Mouse (Mus musculus) forebrain, embryonic 12.5 days (tissue): ENCODE results near the gene Kcnmb3. TPM values are rescaled to one million over a fixed set of nuclear protein-coding genes. Genes with fewer than 3 reads are reported as not detected.

Experiments used
- ATAC-seq: fragments of 200-750 bp; cut with Nextera tagmentation; 2 replicates; pipeline ENCODE4 v1.8.0; 2017; ENCODE audit warnings: moderate TSS enrichment; ENCODE audit not compliant: low FRiP score
- H3K27ac ChIP-seq: fragments of 300-500 bp; sonication (generic); 2 replicates; pipeline ENCODE4 v1.5.1; 2016; ENCODE audit warnings: mild to moderate bottlenecking
- H3K27me3 ChIP-seq: fragments of 300-500 bp; sonication (generic); 2 replicates; pipeline ENCODE4 v1.6.1; 2016; ENCODE audit warnings: mild to moderate bottlenecking
- H3K36me3 ChIP-seq: fragments of 300-500 bp; sonication (generic); replicated peaks from 2 replicates; pipeline ENCODE4 v1.6.1; 2016; ENCODE audit warnings: mild to moderate bottlenecking
- H3K4me1 ChIP-seq: fragments of 300-500 bp; sonication (generic); 2 replicates; pipeline ENCODE4 v1.6.1; 2016
- H3K4me2 ChIP-seq: fragments of 300-500 bp; sonication (generic); 2 replicates; pipeline ENCODE4 v1.6.1; 2016; ENCODE audit warnings: mild to moderate bottlenecking, moderate library complexity
- H3K4me3 ChIP-seq: fragments of 300-500 bp; sonication (generic); replicated peaks from 2 replicates; pipeline ENCODE4 v1.5.1; 2016; ENCODE audit warnings: mild to moderate bottlenecking
- H3K9ac ChIP-seq: fragments of 300-500 bp; sonication (generic); 2 replicates; pipeline ENCODE4 v1.6.1; 2016; ENCODE audit warnings: mild to moderate bottlenecking
- H3K9me3 ChIP-seq: fragments of 300-500 bp; sonication (generic); 2 replicates; pipeline ENCODE4 v1.6.1; 2016
- WGBS: fragments of 180-500 bp; shearing (Covaris S2); methylation state at CpG from one replicate; pipeline ENCODE4 v1.1.7; 2016; 5-methylcytosine and 5-hydroxymethylcytosine counted together
- polyA plus RNA-seq: library from polyadenylated mRNA; unstranded; fragments of >200 nt; fragmentation: Nextera tagmentation; extraction: Ambion mirVana; gene quantifications from 2 replicates; pipeline ENCODE4 v1.2.1, GENCODE M21; 2016

Gene Kcnmb3
- polyA plus RNA-seq, 1 experiment from 2014 or later, result not detected

GRCm38 (mm10) chr3:32509496-32510374 is 17.7 kb upstream of the Kcnmb3 start, which contains the start of gene Zfp639:
Gene Zfp639, plus strand, starts transcription at chr3:32510259.
- no peaks in the 10 kb centered on the region for H3K27me3 ChIP-seq
- H3K9me3 ChIP-seq, result no peaks in the 10 kb centered on the region
- H3K4me1 ChIP-seq, result peaks cover 33% of the 10 kb centered on the region
- 8% methylated on average over 24 of the region's 24 CpGs for WGBS
- peak within 1 kb of the TSS; percentile 92 for H3K9ac ChIP-seq
- peak; percentile 5; the same call in 1 of the 2 replicates for ATAC-seq
- H3K27ac ChIP-seq, result peak within 1 kb of the TSS; percentile 83
- H3K36me3 ChIP-seq, result peaks cover 4% of the 10 kb centered on the region; the same call in 1 of the 2 replicates
- H3K4me3 ChIP-seq, result peak within 1 kb of the TSS; percentile 93
- H3K4me2 ChIP-seq, result peak within 1 kb of the TSS; percentile 70

GRCm38 (mm10) chr3:32508666-32509324 is 16.8 kb upstream of the Kcnmb3 start:
- Histone ChIP-seq H3K9me3 (no peaks in the 10 kb centered on the region), H3K4me2 (peak overlapping the region; percentile 70), H3K9ac (no peak overlapping the region), H3K4me3 (peak overlapping the region; percentile 17), H3K27ac (no peak overlapping the region), H3K27me3 (no peaks in the 10 kb centered on the region), H3K36me3 (peaks cover 4% of the 10 kb centered on the region; the same call in 1 of the 2 replicates), H3K4me1 (peaks cover 33% of the 10 kb centered on the region)
- under 1% methylated on average over 17 of the region's 17 CpGs for WGBS
- 0 out of 2 replicates have a peak, but pooled peaks have one; percentile 18 for ATAC-seq

- Histone ChIP-seq H3K4me2 (no peak overlapping the region), H3K4me1 (peaks cover 23% of the 10 kb centered on the region), H3K36me3 (no peaks in the 10 kb centered on the region), H3K27me3 (no peaks in the 10 kb centered on the region), H3K27ac (no peak overlapping the region), H3K4me3 (no peak overlapping the region), H3K9me3 (no peaks in the 10 kb centered on the region), H3K9ac (no peak overlapping the region)
- 59% methylated on average over 11 of the region's 11 CpGs for WGBS
- ATAC-seq, result no peak
Observed at GRCm38 (mm10) chr3:32506366-32507225, 14.6 kb upstream of the Kcnmb3 start.

GRCm38 (mm10) chr3:32505841-32506240 is 13.8 kb upstream of the Kcnmb3 start:
- Histone ChIP-seq H3K27ac (no peak overlapping the region), H3K4me2 (no peak overlapping the region), H3K36me3 (no peaks in the 10 kb centered on the region), H3K4me3 (no peak overlapping the region), H3K4me1 (peaks cover 18% of the 10 kb centered on the region), H3K27me3 (no peaks in the 10 kb centered on the region), H3K9ac (no peak overlapping the region), H3K9me3 (no peaks in the 10 kb centered on the region)
- no peak for ATAC-seq
- WGBS, result 68% methylated on average over 3 of the region's 3 CpGs

- H3K4me2 ChIP-seq, result no peak overlapping the region
- H3K36me3 ChIP-seq, result no peaks in the 10 kb centered on the region
- H3K27ac ChIP-seq, result no peak overlapping the region
- peaks cover 13% of the 10 kb centered on the region for H3K4me1 ChIP-seq
- no peak overlapping the region for H3K9ac ChIP-seq
- no peaks in the 10 kb centered on the region for H3K27me3 ChIP-seq
- H3K4me3 ChIP-seq, result no peak overlapping the region
- no peaks in the 10 kb centered on the region for H3K9me3 ChIP-seq
- no peak for ATAC-seq
- 95% methylated on average over 2 of the region's 2 CpGs for WGBS
Observed at GRCm38 (mm10) chr3:32500346-32500745, 8.3 kb upstream of the Kcnmb3 start.

GRCm38 (mm10) chr3:32496711-32497070 is 4.7 kb upstream of the Kcnmb3 start:
- ATAC-seq, result no peak
- Histone ChIP-seq H3K4me1 (peaks cover 18% of the 10 kb centered on the region), H3K27me3 (no peaks in the 10 kb centered on the region), H3K4me3 (no peak overlapping the region), H3K9ac (no peak overlapping the region), H3K9me3 (no peaks in the 10 kb centered on the region), H3K27ac (no peak overlapping the region), H3K36me3 (no peaks in the 10 kb centered on the region), H3K4me2 (no peak overlapping the region)
- WGBS, result 96% methylated on average over 1 of the region's 1 CpGs

- Histone ChIP-seq H3K27ac (no peak overlapping the region), H3K27me3 (no peaks in the 10 kb centered on the region), H3K4me3 (no peak overlapping the region), H3K4me1 (peaks cover 18% of the 10 kb centered on the region), H3K4me2 (no peak overlapping the region), H3K9ac (no peak overlapping the region), H3K9me3 (no peaks in the 10 kb centered on the region), H3K36me3 (no peaks in the 10 kb centered on the region)
- no peak for ATAC-seq
- WGBS, result 42% methylated on average over 8 of the region's 8 CpGs
Observed at GRCm38 (mm10) chr3:32495856-32496710, 4.1 kb upstream of the Kcnmb3 start.

- Histone ChIP-seq H3K4me3 (no peak overlapping the region), H3K27ac (no peak overlapping the region), H3K9ac (no peak overlapping the region), H3K4me1 (peaks cover 18% of the 10 kb centered on the region), H3K4me2 (no peak overlapping the region), H3K36me3 (no peaks in the 10 kb centered on the region), H3K27me3 (no peaks in the 10 kb centered on the region), H3K9me3 (no peaks in the 10 kb centered on the region)
- no peak for ATAC-seq
- WGBS, result 45% methylated on average over 8 of the region's 8 CpGs
Observed at GRCm38 (mm10) chr3:32495088-32495770, 3.2 kb upstream of the Kcnmb3 start.

- H3K36me3 ChIP-seq, result no peaks in the 10 kb centered on the region
- peaks cover 18% of the 10 kb centered on the region for H3K4me1 ChIP-seq
- H3K4me3 ChIP-seq, result no peak overlapping the region
- no peak overlapping the region for H3K27ac ChIP-seq
- ATAC-seq, result no peak
- 89% methylated on average over 8 of the region's 8 CpGs for whole genome bisulfite sequencing
- H3K9me3 ChIP-seq, result no peaks in the 10 kb centered on the region
- no peaks in the 10 kb centered on the region for H3K27me3 ChIP-seq
- no peak overlapping the region for H3K9ac ChIP-seq
- no peak overlapping the region for H3K4me2 ChIP-seq
Observed at GRCm38 (mm10) chr3:32494387-32495087, 2.5 kb upstream of the Kcnmb3 start.

GRCm38 (mm10) chr3:32490928-32491315 is 1.1 kb downstream of the Kcnmb3 start:
- Histone ChIP-seq H3K9me3 (no peaks in the 10 kb centered on the region), H3K27me3 (no peaks in the 10 kb centered on the region), H3K9ac (no peak overlapping the region), H3K36me3 (no peaks in the 10 kb centered on the region), H3K27ac (no peak overlapping the region), H3K4me3 (no peak overlapping the region), H3K4me2 (no peak overlapping the region), H3K4me1 (peaks cover 10% of the 10 kb centered on the region)
- no peak for ATAC-seq
